Mouse (Mus musculus) embryonic facial prominence, embryonic 10.5 days (tissue): ENCODE results near the gene Accs. TPM values are rescaled to one million over a fixed set of nuclear protein-coding genes. Genes with fewer than 3 reads are reported as not detected.

ENCODE experiments used
- DNase-seq: peaks from one replicate; pipeline ENCODE4 v3.0.0-alpha.2; 2017; ENCODE audit warnings: low spot score
- H3K27ac ChIP-seq: fragments of 300-500 bp; sonication (generic); replicated peaks from 2 replicates; pipeline ENCODE4 v1.5.1; 2016; ENCODE audit warnings: mild to moderate bottlenecking
- H3K27me3 ChIP-seq: fragments of 300-500 bp; sonication (generic); replicated peaks from 2 replicates; pipeline ENCODE4 v1.6.1; 2016; ENCODE audit warnings: low read depth, mild to moderate bottlenecking; ENCODE audit not compliant: poor library complexity, severe bottlenecking
- H3K36me3 ChIP-seq: fragments of 300-500 bp; sonication (generic); replicated peaks from 2 replicates; pipeline ENCODE4 v1.6.1; 2016; ENCODE audit warnings: mild to moderate bottlenecking, moderate library complexity
- H3K4me1 ChIP-seq: fragments of 300-500 bp; sonication (generic); 2 replicates; pipeline ENCODE4 v1.6.1; 2016
- H3K4me3 ChIP-seq: fragments of 300-500 bp; sonication (generic); 2 replicates; pipeline ENCODE4 v1.5.1; 2016; ENCODE audit warnings: mild to moderate bottlenecking, moderate library complexity
- H3K9me3 ChIP-seq: fragments of 300-500 bp; sonication (generic); 2 replicates; pipeline ENCODE4 v1.6.1; 2016; ENCODE audit warnings: mild to moderate bottlenecking
- WGBS: fragments of 180-500 bp; shearing (Covaris S2); methylation state at CpG from one replicate; pipeline ENCODE4 v1.1.7; 2016; 5-methylcytosine and 5-hydroxymethylcytosine counted together
- polyA plus RNA-seq: library from polyadenylated mRNA; unstranded; fragments of >200 nt; fragmentation: Nextera tagmentation; extraction: Ambion mirVana; gene quantifications from 2 replicates; pipeline ENCODE4 v1.2.1, GENCODE M21; 2016

The Accs gene
- polyA plus RNA-seq, 1 experiment from 2014 or later = 10.9 TPM

DNA sequence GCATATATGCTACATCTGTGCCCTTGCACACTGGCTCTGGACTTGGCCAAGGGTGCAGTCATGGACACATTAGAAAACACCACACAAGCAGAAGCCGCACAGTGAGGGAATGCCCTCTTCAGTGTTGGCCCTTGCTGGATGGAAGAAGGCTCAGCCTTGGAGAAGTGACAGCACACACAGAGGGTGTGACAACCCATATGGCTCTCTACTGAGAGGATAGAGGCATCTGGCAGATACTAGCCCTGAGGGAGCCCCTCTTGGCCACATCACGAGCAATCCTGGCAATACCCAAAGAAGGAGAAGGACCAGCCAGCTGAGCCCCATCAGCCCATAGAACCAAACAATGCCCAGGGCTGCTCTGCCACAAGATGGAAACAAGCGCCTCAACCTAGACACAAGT lies 24.9 kb upstream of the Accs start:
- H3K27ac ChIP-seq = peak overlapping the region; percentile 27; the same call in 1 of the 2 replicates

DNA sequence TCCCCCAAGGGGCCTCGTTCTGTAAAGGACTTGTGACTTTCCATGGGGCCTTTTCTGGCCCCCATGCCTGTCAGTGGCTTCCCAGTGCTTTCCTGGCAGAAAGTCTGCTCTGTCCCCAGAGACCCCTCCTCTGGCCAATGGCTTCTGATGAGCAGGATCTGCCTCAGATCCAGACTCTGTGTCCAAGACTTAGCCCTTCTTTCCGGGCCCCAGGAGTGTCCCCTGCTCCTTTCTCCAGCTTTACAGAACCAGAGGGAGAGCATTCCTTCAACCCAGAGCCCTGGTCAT lies 24.4 kb upstream of the Accs start:
- DNase-seq = no peak
- Histone ChIP-seq H3K4me3 (0 out of 2 replicates have a peak overlapping the region, but pooled peaks have one; percentile 16), H3K9me3 (no peaks in the 10 kb centered on the region), H3K27me3 (no peaks in the 10 kb centered on the region), H3K4me1 (peaks cover 20% of the 10 kb centered on the region), H3K27ac (peak overlapping the region; percentile 27; the same call in 1 of the 2 replicates), H3K36me3 (no peaks in the 10 kb centered on the region)
- WGBS = 24% methylated on average over 2 of the region's 2 CpGs

More for the DNA sequence above, 24.9 kb upstream of the Accs start:
- Histone ChIP-seq H3K27me3 (no peaks in the 10 kb centered on the region), H3K36me3 (no peaks in the 10 kb centered on the region), H3K4me1 (peaks cover 20% of the 10 kb centered on the region), H3K4me3 (no peak overlapping the region), H3K9me3 (no peaks in the 10 kb centered on the region)
- no peak for DNase-seq
- WGBS = 85% methylated on average over 3 of the region's 3 CpGs

DNA sequence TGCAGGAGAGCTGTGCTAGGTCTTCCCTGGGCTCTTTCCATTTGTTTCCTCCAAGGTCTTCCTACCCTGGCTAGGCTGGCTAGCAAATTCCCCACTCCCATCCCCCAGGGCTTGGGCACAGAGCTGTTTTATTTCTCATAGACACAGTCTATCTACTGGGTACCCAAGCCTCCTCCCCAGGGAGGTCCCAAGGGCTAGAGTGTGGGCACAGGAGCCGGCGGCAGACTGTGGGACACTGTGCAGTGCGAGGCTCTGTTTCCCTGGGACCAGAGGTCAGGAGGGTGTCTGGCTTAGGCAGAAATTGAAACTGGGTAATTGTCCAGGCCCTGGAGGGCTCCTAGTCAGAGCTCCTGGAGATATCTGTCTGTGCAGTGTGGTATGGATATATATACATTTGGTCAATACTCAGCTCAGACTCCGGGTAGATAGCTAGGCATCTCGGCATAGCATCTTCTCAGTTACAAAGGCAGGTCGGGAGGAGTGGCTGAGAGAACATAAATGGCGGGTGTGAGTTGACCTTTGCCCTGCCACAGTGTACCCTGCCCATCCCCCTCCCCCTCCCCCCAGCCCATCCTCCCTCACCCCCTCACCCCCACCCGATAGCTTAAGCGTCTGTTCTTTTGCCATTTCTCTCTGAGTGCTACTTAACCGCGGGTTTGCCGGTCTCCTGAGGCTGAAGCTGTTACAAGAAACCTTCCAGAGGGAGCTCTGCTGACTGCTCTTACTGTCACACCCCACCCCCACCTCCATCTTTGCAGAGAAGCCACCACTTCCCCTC lies 23.9 kb upstream of the Accs start:
- peaks cover 20% of the 10 kb centered on the region for H3K4me1 ChIP-seq
- H3K9me3 ChIP-seq = no peaks in the 10 kb centered on the region
- WGBS = 9% methylated on average over 12 of the region's 12 CpGs
- H3K4me3 ChIP-seq = 0 out of 2 replicates have a peak overlapping the region, but pooled peaks have one; percentile 16
- H3K27me3 ChIP-seq = no peaks in the 10 kb centered on the region
- no peaks in the 10 kb centered on the region for H3K36me3 ChIP-seq
- DNase-seq = peak; percentile 48
- H3K27ac ChIP-seq = peak overlapping the region; percentile 70

DNA sequence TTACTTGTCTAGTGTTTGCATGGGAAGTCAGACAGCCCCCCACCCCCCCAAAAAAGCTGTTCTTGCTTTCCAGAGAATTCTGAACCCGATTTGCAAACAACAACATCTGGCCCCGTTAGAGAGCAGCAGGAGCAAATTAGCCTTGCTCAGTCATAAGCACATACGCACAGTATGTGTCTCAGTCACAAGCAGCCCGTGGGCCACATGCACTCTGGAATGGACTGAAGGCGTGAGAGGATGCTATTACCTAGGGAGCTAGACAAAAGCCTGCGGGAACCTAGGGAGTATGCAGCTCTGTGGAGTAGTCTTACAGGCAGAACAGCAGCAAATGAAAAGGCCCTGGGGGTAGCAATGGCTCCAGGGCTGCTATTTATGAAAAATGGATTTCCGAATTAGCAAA lies 22.5 kb upstream of the Accs start:
- H3K36me3 ChIP-seq = no peaks in the 10 kb centered on the region
- DNase-seq = no peak
- no peak overlapping the region for H3K27ac ChIP-seq
- H3K4me3 ChIP-seq = no peak overlapping the region
- no peaks in the 10 kb centered on the region for H3K27me3 ChIP-seq
- peaks cover 20% of the 10 kb centered on the region for H3K4me1 ChIP-seq
- WGBS = 68% methylated on average over 7 of the region's 7 CpGs
- H3K9me3 ChIP-seq = no peaks in the 10 kb centered on the region

DNA sequence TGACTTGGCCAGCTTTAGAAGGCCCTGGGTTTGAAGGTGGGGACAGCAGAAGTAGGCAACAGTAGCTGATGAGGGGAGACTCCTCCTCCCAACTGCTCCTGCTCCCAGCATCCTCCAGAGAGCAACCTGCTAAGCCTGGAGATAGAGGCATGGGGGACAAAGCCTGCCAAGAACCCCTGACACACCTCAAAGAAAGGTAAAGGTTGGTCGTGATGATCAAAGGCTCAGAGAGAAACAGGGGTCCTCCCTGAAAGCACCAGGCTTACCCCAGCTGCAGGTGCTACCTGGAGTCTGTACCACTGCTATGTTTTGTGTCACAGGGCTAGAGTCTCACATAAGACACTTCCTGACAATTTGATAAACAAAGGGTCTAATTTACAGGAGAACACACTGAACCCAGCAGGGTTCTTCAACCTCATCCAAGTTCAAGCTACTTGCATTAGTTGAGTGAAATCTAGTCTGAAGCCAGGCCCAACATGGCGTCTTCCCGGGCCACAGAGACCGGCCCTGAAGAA lies 21.7 kb upstream of the Accs start:
- no peak for DNase-seq
- no peak overlapping the region for H3K4me3 ChIP-seq
- H3K36me3 ChIP-seq = no peaks in the 10 kb centered on the region
- 85% methylated on average over 4 of the region's 4 CpGs for WGBS
- H3K27me3 ChIP-seq = no peaks in the 10 kb centered on the region
- peaks cover 20% of the 10 kb centered on the region for H3K4me1 ChIP-seq
- no peak overlapping the region for H3K27ac ChIP-seq
- H3K9me3 ChIP-seq = no peaks in the 10 kb centered on the region

DNA sequence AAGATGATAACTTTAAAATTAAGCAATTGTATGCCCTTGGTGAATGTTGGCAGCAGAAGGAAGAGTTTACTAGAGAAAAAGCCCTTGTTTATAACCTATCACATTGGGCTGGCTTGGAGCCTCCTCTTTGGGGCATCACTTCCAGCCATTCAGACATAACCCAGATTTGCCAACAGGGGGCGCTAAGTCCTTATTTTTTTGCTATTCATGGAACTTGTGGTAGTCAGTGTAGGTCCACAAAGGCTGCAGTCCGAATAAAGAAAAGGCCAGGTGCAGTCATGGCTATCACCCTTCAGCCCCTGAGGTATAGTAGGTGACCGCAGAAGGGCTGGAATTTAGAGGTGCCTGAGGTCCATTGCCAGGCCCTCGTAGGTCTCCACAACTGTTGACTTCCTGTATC lies 21.1 kb upstream of the Accs start:
- Histone ChIP-seq H3K9me3 (no peaks in the 10 kb centered on the region), H3K4me3 (no peak overlapping the region), H3K4me1 (peaks cover 20% of the 10 kb centered on the region), H3K27me3 (no peaks in the 10 kb centered on the region; the same call in 1 of the 2 replicates), H3K36me3 (no peaks in the 10 kb centered on the region), H3K27ac (no peak overlapping the region)
- 47% methylated on average over 4 of the region's 4 CpGs for WGBS
- peak; percentile 76 for DNase-seq

DNA sequence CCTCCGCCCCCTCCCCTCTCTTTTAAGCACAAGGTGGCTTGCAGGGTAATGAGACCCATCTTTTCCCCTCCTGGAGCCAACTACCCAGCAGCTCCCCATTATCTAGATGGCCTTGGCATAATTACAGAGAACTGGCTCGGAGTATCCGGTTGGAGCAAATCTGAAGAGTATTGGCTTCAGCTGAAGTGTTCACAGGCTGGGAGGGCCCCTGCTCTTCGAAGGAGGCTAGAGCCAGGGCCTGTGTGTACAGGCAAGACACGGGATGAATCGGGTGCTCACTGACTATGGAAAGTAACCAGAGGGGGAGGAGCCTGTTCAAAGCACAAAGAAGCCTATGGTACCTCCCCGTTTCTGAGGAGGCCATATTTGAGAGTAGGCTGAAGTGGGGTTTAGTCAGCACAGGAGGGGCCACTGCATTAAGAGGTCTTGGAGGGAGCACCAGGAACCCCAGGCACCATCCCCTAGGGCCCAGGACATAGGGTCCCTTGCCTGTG lies 19.4 kb upstream of the Accs start, which contains the start of gene Accsl:
Gene Accsl, minus strand, starts transcription at position 51 of the 494 bp plus-strand sequence.
- Histone ChIP-seq H3K27me3 (no peaks in the 10 kb centered on the region; the same call in 1 of the 2 replicates), H3K4me1 (peaks cover 15% of the 10 kb centered on the region), H3K9me3 (no peaks in the 10 kb centered on the region), H3K36me3 (no peaks in the 10 kb centered on the region), H3K27ac (no peak within 1 kb of the TSS), H3K4me3 (no peak within 1 kb of the TSS)
- WGBS = 73% methylated on average over 7 of the region's 7 CpGs
- no peak for DNase-seq

DNA sequence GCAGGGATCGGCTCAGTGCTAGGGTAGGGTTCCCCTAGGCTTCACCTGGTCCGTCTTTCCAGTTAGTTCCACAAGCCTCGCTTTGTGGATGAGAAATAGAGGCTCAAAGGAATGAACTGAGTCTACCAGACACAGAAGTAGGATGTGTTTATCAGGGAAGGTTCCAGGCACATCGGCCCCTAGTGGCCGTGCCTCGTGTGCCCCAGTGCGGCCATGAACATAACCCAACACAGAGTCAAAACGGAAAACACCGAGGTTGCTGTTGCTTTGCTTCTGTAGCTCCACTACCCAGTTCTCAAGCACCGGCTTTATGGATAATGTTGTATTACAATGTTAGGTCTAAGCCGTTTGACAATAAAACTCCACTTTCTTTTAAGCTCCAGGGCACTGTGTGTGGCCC lies 18.8 kb upstream of the Accs start:
- Histone ChIP-seq H3K27ac (no peak overlapping the region), H3K4me3 (no peak overlapping the region), H3K9me3 (no peaks in the 10 kb centered on the region), H3K27me3 (no peaks in the 10 kb centered on the region; the same call in 1 of the 2 replicates), H3K4me1 (peaks cover 9% of the 10 kb centered on the region), H3K36me3 (no peaks in the 10 kb centered on the region)
- 86% methylated on average over 11 of the region's 11 CpGs for WGBS
- no peak for DNase-seq

DNA sequence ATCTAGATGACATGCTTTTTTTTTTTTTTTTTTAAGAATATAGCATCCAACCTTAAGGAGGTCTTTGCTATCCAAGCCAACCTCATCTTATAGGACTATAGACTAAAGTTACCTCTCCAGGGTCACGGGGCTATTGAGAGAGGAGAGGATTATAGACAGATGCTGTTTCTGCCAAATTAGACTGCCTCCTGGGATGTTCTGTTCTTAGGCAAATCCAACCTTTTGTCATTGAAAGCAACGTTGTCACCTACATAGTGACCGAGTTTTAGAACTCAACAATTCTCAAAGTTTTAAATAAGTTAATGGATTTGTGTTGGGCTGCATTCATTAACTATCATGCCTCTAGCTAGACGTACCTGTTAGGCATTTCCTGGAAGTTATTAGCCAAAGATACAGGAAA lies 13.5 kb upstream of the Accs start:
- Histone ChIP-seq H3K27me3 (no peaks in the 10 kb centered on the region; the same call in 1 of the 2 replicates), H3K4me3 (no peak overlapping the region), H3K27ac (no peak overlapping the region), H3K4me1 (no peaks in the 10 kb centered on the region), H3K9me3 (no peaks in the 10 kb centered on the region), H3K36me3 (no peaks in the 10 kb centered on the region)
- 64% methylated on average over 4 of the region's 4 CpGs for WGBS
- no peak for DNase-seq

DNA sequence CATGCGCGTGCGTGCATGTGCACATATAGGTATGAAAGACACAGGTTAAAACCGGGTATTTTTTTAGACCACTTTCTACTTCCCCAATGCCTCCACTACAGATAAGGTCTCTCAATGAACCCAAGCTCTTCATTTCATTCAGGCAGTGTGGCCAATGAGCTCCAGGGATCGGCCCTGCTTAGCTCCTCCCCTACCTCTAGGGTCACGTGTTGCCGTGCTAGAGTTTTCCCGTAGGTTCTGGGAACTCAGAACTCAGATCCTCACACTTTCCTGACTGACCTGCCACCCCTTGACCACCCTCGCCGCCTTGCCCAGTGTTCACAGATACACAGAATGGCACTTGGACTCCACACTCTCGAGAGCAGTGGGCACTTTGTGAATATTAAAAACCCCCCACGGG lies 9.1 kb upstream of the Accs start:
- Histone ChIP-seq H3K4me1 (no peaks in the 10 kb centered on the region), H3K27me3 (no peaks in the 10 kb centered on the region), H3K4me3 (no peak overlapping the region), H3K27ac (no peak overlapping the region), H3K36me3 (no peaks in the 10 kb centered on the region), H3K9me3 (no peaks in the 10 kb centered on the region)
- WGBS = 75% methylated on average over 12 of the region's 12 CpGs
- DNase-seq = no peak

DNA sequence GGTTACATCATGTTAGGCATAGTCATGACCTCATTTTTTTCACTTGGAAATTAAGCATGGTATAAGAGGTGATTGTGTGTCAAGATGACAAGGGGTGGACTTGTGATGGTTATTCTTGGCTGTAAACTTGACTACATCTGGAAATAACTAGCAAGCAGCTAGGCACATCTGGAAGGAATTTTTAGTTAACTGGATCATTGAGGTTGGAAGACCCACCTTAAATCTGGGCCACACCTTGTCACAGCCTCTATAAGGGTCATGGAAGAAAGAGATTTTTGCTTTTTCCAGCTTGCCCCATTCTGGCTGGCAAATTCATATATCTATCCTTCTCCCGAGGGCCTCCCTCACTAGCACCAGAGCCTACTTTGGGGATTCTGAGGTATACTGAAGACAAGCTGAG lies 1.6 kb upstream of the Accs start:
- peaks cover 36% of the 10 kb centered on the region for H3K4me1 ChIP-seq
- H3K36me3 ChIP-seq = peaks cover 18% of the 10 kb centered on the region
- H3K4me3 ChIP-seq = no peak overlapping the region
- peaks cover 6% of the 10 kb centered on the region; the same call in 1 of the 2 replicates for H3K27me3 ChIP-seq
- no peaks in the 10 kb centered on the region for H3K9me3 ChIP-seq
- no peak overlapping the region for H3K27ac ChIP-seq
- no peak for DNase-seq
- 73% methylated on average over 1 of the region's 1 CpGs for WGBS

DNA sequence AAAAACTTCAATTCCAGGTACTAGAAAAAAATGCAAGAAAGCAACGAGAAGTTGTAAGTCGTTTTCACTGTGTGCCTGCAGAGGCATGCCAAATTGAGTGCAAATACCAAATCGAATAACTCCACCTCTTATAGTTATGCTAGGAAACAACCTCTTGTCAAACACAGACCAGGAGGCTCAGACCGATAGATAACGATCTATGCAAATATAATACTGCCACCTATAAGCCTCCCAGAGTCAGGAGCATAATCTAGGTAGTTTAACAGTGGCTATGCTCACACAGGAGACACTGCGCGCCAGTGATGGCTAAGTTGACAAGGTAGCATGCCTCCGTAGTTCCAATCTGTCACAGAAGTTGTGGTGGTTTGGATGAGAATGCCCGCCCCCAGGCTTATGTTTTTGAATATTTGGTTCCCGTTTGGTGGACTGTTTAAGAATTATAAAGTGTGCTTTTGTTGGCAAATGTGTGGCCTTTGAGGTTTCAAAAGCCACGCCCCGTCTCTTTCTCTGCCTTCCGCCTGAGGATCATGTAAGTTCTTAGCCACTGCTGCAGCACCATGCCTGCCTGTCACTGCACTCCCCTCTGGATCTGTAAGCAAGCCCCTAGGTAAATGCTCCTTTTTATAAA lies 688 bp upstream of the Accs start:
- H3K27me3 ChIP-seq = peaks cover 6% of the 10 kb centered on the region; the same call in 1 of the 2 replicates
- WGBS = 51% methylated on average over 13 of the region's 13 CpGs
- peak overlapping the region; percentile 77 for H3K4me3 ChIP-seq

DNA sequence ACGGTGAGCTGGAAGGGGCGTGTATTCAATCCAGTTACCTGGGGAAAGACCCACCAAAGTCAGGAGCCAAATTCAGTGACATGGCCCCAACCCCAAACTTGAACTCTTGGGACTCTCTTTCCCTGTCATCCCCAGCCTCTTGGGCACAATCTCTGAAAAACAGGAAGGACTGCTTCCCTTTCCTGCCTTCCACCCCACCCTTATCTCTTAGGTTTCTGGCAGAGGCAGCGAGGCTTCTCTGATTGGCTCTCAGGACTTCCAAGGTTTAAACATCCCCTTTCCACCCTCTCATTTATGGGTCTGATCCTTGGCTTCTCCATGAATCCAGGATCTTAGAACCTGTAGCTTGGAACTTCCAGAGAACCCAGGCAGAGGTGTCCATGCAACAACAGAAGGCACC lies 8.4 kb downstream of the Accs start:
- no peaks in the 10 kb centered on the region for H3K4me1 ChIP-seq
- no peaks in the 10 kb centered on the region for H3K9me3 ChIP-seq
- H3K27me3 ChIP-seq = no peaks in the 10 kb centered on the region
- H3K27ac ChIP-seq = no peak overlapping the region
- DNase-seq = no peak
- WGBS = 94% methylated on average over 3 of the region's 3 CpGs
- peaks cover 99% of the 10 kb centered on the region for H3K36me3 ChIP-seq
- H3K4me3 ChIP-seq = no peak overlapping the region

More for the DNA sequence above, 688 bp upstream of the Accs start:
- Histone ChIP-seq H3K9me3 (no peaks in the 10 kb centered on the region), H3K27ac (no peak overlapping the region), H3K4me1 (peaks cover 36% of the 10 kb centered on the region), H3K36me3 (peaks cover 27% of the 10 kb centered on the region)
- no peak for DNase-seq
